Mouse (Mus musculus) spleen, adult 2 months (tissue): ENCODE data around the gene Cdc40. TPM values are rescaled to one million over a fixed set of nuclear protein-coding genes. Genes with fewer than 3 reads are reported as not detected.

ENCODE experiments used
- DNase-seq, 2 experiments: peaks; one replicate each; pipeline versions ENCODE4 v3.0.0 to v3.0.0-alpha.2; 2012 to 2021; ENCODE audit warnings: low spot score in 2 of 2, low read depth in 1 of 2
- H3K27ac ChIP-seq: fragments of 200-500 bp; 2 replicates; pipeline ENCODE4 v1.5.1; 2012; ENCODE audit warnings: low read length, inconsistent platforms; ENCODE audit not compliant: insufficient read depth
- H3K27me3 ChIP-seq: fragments of 200-500 bp; 2 replicates; pipeline ENCODE4 v1.6.1; 2012; ENCODE audit warnings: mild to moderate bottlenecking, moderate library complexity, low read length, inconsistent platforms; ENCODE audit not compliant: control insufficient read depth, insufficient read depth
- H3K36me3 ChIP-seq: fragments of 200-500 bp; 2 replicates; pipeline ENCODE4 v1.6.1; 2012; ENCODE audit warnings: mild to moderate bottlenecking, low read length, inconsistent platforms; ENCODE audit not compliant: control insufficient read depth, insufficient read depth
- H3K4me1 ChIP-seq: fragments of 200-500 bp; 2 replicates; pipeline ENCODE4 v1.6.1; 2011; ENCODE audit warnings: inconsistent platforms; ENCODE audit not compliant: control insufficient read depth, insufficient read depth, insufficient read length
- H3K4me3 ChIP-seq: fragments of 200-500 bp; 2 replicates; pipeline ENCODE4 v1.5.1; 2011; ENCODE audit warnings: mild to moderate bottlenecking, inconsistent platforms; ENCODE audit not compliant: insufficient read depth, insufficient read length; ENCODE audit errors: extremely low read depth
- CTCF ChIP-seq: fragments of 200-500 bp; IDR thresholded peaks from 2 replicates; pipeline ENCODE4 v1.5.1; 2011; ENCODE audit warnings: mild to moderate bottlenecking, inconsistent platforms; ENCODE audit not compliant: insufficient read depth, insufficient read length, insufficient replicate concordance; ENCODE audit errors: extremely low read depth
- POLR2A ChIP-seq: fragments of 200-500 bp; IDR thresholded peaks from 2 replicates; pipeline ENCODE4 v1.6.1; 2011; ENCODE audit warnings: low read depth, low read length, inconsistent platforms
- WGBS: fragments of 180-500 bp; shearing (Covaris S2); methylation state at CpG from one replicate; pipeline ENCODE4 v1.1.7; 2018; 5-methylcytosine and 5-hydroxymethylcytosine counted together
- polyA plus RNA-seq: library from polyadenylated mRNA; depleted of rRNA; stranded (reverse); fragments of >200 nt; gene quantifications from 2 replicates; pipeline ENCODE4 v1.2.3, GENCODE M21; 2012

Gene Cdc40
- polyA plus RNA-seq, 1 experiment, result 13.5 TPM

- Histone ChIP-seq H3K27me3 (no peaks in the 10 kb centered on the region), H3K36me3 (peaks cover 4% of the 10 kb centered on the region), H3K4me1 (no peaks in the 10 kb centered on the region; the same call in 1 of the 2 replicates), H3K27ac (no peak overlapping the region), H3K4me3 (no peak overlapping the region)
- WGBS, result 91% methylated on average over 2 of the region's 2 CpGs
- TF ChIP-seq CTCF (no peak), POLR2A (no peak)
- DNase-seq, result no peak
Measured at GRCm38 (mm10) chr10:40868081-40868480, 15.0 kb downstream of the Cdc40 start.

DNA sequence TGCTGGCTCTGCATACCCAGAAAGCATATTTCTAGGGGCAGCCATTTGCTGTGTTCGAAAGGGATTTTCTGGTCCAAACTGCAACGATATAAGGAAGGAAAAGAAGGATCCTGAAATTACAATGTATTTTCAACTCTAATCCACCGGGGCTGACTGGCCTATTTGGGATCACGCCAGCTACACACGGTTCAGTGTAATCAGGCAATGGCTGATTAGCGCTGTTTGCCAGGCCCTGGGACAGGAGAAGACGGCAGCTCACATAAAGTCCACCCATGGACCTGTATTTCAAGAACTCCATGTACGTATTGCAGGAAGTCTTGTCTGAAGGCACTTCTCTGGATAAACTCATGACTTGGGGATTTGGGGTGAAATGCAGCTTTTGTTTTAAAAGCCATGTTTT lies 25.5 kb downstream of the Cdc40 start:
- WGBS, result 87% methylated on average over 8 of the region's 8 CpGs
- no peak overlapping the region for H3K4me3 ChIP-seq
- peaks cover 3% of the 10 kb centered on the region; the same call in 1 of the 2 replicates for H3K36me3 ChIP-seq
- no peaks in the 10 kb centered on the region for H3K4me1 ChIP-seq
- TF ChIP-seq CTCF (no peak), POLR2A (no peak)
- no peak for DNase-seq
- no peaks in the 10 kb centered on the region for H3K27me3 ChIP-seq
- H3K27ac ChIP-seq, result no peak overlapping the region

GRCm38 (mm10) chr10:40856703-40857102 lies 26.4 kb downstream of the Cdc40 start:
- DNase-seq, result no peak
- no peak overlapping the region for H3K27ac ChIP-seq
- TF ChIP-seq POLR2A (no peak), CTCF (no peak)
- H3K36me3 ChIP-seq, result peaks cover 5% of the 10 kb centered on the region; the same call in 1 of the 2 replicates
- 96% methylated on average over 7 of the region's 7 CpGs for WGBS
- H3K4me3 ChIP-seq, result no peak overlapping the region
- H3K27me3 ChIP-seq, result no peaks in the 10 kb centered on the region
- H3K4me1 ChIP-seq, result no peaks in the 10 kb centered on the region

- Histone ChIP-seq H3K4me1 (no peaks in the 10 kb centered on the region), H3K36me3 (peaks cover 8% of the 10 kb centered on the region; the same call in 1 of the 2 replicates), H3K4me3 (no peak overlapping the region), H3K27me3 (no peaks in the 10 kb centered on the region), H3K27ac (no peak overlapping the region)
- TF ChIP-seq POLR2A, result no peak
- no peak for TF ChIP-seq CTCF
- no peak for DNase-seq
- WGBS, result 58% methylated on average over 2 of the region's 2 CpGs
Measured at GRCm38 (mm10) chr10:40855616-40856015, 27.5 kb downstream of the Cdc40 start.

- no peak overlapping the region for H3K27ac ChIP-seq
- no peaks in the 10 kb centered on the region for H3K27me3 ChIP-seq
- peaks cover 24% of the 10 kb centered on the region for H3K36me3 ChIP-seq
- H3K4me3 ChIP-seq, result no peak overlapping the region
- no peak for DNase-seq
- TF ChIP-seq POLR2A, result no peak
- TF ChIP-seq CTCF, result no peak
- H3K4me1 ChIP-seq, result no peaks in the 10 kb centered on the region
Measured at GRCm38 (mm10) chr10:40851138-40851537, 32.0 kb downstream of the Cdc40 start.

DNA sequence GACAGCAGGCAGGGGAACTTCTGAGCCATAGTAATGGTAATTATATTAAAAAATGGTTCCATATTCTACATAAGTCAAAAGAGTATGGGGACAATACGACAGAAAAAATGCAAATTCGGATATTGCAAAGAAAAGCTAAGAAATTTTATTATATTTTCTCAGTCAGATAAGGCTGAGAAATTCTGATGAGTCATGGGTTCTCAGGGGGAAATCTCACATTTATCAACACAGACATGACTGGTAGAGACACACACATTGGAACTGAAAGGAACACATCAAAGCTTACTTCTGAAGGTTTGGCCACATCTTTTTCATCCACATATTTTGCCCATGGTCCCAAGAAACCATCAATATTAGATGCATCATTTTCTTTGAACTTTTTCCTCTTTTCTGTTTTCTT lies 32.5 kb downstream of the Cdc40 start:
- no peak for DNase-seq
- Histone ChIP-seq H3K4me1 (no peaks in the 10 kb centered on the region), H3K36me3 (peaks cover 24% of the 10 kb centered on the region), H3K27me3 (no peaks in the 10 kb centered on the region), H3K4me3 (no peak overlapping the region), H3K27ac (no peak overlapping the region)
- TF ChIP-seq POLR2A, result no peak
- TF ChIP-seq CTCF, result no peak
- 74% methylated on average over 2 of the region's 2 CpGs for WGBS

DNA sequence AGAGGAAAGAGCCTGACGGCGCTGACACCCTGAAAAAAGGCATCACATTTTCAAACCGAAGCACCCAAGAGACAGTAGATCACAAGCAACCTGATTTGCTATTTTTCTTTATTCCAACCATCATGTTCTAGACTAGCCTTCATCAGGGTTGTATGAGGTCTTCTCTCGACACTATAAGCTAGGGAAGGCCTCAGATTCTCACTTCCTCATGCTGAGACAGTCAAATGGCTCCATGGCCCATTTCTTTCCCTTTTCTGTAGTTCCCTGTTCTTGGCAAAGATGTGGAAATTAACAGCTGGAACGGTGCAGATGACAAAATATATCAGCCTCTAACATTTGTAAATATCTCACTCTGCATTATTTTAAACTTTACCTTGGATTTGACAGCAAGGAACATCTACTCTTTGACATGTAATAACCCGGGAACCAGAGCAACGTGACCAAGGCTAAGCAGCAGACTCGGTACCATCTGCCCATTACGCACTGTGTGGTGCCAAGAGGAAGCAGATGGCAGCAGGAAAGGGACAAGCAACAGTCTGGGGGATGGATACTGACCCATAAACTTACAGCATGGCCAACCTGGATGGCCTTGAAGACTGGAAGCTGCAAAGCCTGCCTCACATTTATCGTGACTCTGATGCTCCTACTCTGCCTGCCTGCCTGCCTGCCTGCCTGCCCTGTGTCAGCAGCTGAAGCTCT lies 35.8 kb downstream of the Cdc40 start:
- WGBS, result 89% methylated on average over 10 of the region's 10 CpGs
- no peaks in the 10 kb centered on the region for H3K27me3 ChIP-seq
- no peak for DNase-seq
- TF ChIP-seq CTCF (no peak), POLR2A (no peak)
- H3K4me3 ChIP-seq, result no peak overlapping the region
- peaks cover 40% of the 10 kb centered on the region for H3K36me3 ChIP-seq
- H3K4me1 ChIP-seq, result no peaks in the 10 kb centered on the region
- no peak overlapping the region for H3K27ac ChIP-seq
